In genomic region chr11:102611317-102611705, GRCm38 (mm10) we compare ENCODE assay signal across 15 mouse cellular contexts. TPM values are rescaled to one million over a fixed set of nuclear protein-coding genes. Genes with fewer than 3 reads are reported as not detected.
DNase-seq lines count a peak whose midpoint lies in the region; ATAC-seq lines count a peak whose summit lies in the region.
"Had no signal": no experiment of that assay in that cellular context is flagged by ENCODE, and none has a peak within 500 bp of the region (broad histone marks: within the 10 kb centered on the region; RNA-seq: fewer than 3 reads in every experiment).

No protein-coding gene starts in this region.

- H3K9ac ChIP-seq in heart, embryonic 12.5 days, result 0 out of 2 replicates have a peak overlapping the region, but pooled peaks have one; percentile 35
- H3K9ac ChIP-seq in liver, embryonic 12.5 days, result no peak overlapping the region
- peak overlapping the region; percentile 100 for H3K9ac ChIP-seq in embryonic facial prominence, embryonic 13.5 days
- H3K9ac ChIP-seq in limb, embryonic 11.5 days (ENCODE audit: low read length), result peak overlapping the region; percentile 40

- H3K27me3 ChIP-seq in heart, embryonic 12.5 days (replicated peaks), result no peaks in the 10 kb centered on the region
- H3K27me3 ChIP-seq in liver, embryonic 12.5 days (replicated peaks), result peaks cover 61% of the 10 kb centered on the region
- no peaks in the 10 kb centered on the region for H3K27me3 ChIP-seq in embryonic facial prominence, embryonic 13.5 days
- no peaks in the 10 kb centered on the region for H3K27me3 ChIP-seq in limb, embryonic 11.5 days (ENCODE audit: control insufficient read depth, insufficient read depth, low read length)
- H3K27me3 ChIP-seq: Patski had no signal

- H3K4me2 ChIP-seq in heart, embryonic 12.5 days, result no peak overlapping the region
- H3K4me2 ChIP-seq in liver, embryonic 12.5 days, result no peak overlapping the region
- peak overlapping the region; percentile 78 for H3K4me2 ChIP-seq in embryonic facial prominence, embryonic 13.5 days
- peak overlapping the region; percentile 32; the same call in 1 of the 2 replicates for H3K4me2 ChIP-seq in limb, embryonic 11.5 days (ENCODE audit: low read depth, severe bottlenecking)
- H3K4me2 ChIP-seq: hindbrain, embryonic 13.5 days had no signal

- no peak overlapping the region for H3K4me3 ChIP-seq in heart, embryonic 12.5 days
- H3K4me3 ChIP-seq in liver, embryonic 12.5 days, result no peak overlapping the region
- H3K4me3 ChIP-seq in embryonic facial prominence, embryonic 13.5 days, result peak overlapping the region; percentile 19; the same call in 1 of the 2 replicates
- H3K4me3 ChIP-seq in limb, embryonic 11.5 days (ENCODE audit: low read depth, low read length), result no peak overlapping the region
- H3K4me3 ChIP-seq: gastrocnemius, adult 2 months; hindbrain, embryonic 13.5 days; myocyte had no signal

- H3K4me1 ChIP-seq in heart, embryonic 12.5 days (replicated peaks), result peaks cover 41% of the 10 kb centered on the region
- peaks cover 9% of the 10 kb centered on the region for H3K4me1 ChIP-seq in liver, embryonic 12.5 days
- H3K4me1 ChIP-seq in embryonic facial prominence, embryonic 13.5 days, result peaks cover 41% of the 10 kb centered on the region
- H3K4me1 ChIP-seq in limb, embryonic 11.5 days (ENCODE audit: control insufficient read depth, insufficient read depth, low read length), result peaks cover 40% of the 10 kb centered on the region

- H3K36me3 ChIP-seq in heart, embryonic 12.5 days, result no peaks in the 10 kb centered on the region
- H3K36me3 ChIP-seq in liver, embryonic 12.5 days, result no peaks in the 10 kb centered on the region
- H3K36me3 ChIP-seq in embryonic facial prominence, embryonic 13.5 days, result peaks cover 8% of the 10 kb centered on the region; the same call in 1 of the 2 replicates
- no peaks in the 10 kb centered on the region for H3K36me3 ChIP-seq in limb, embryonic 11.5 days (ENCODE audit: control insufficient read depth, insufficient read depth, low read length)
- H3K36me3 ChIP-seq: hindbrain, embryonic 13.5 days had no signal

- H3K27ac ChIP-seq in heart, embryonic 12.5 days (ENCODE audit: poor library complexity, severe bottlenecking), result peak overlapping the region; percentile 42; the same call in 1 of the 2 replicates
- H3K27ac ChIP-seq in liver, embryonic 12.5 days, result peak overlapping the region; percentile 39; the same call in 1 of the 2 replicates
- peak overlapping the region; percentile 100 for H3K27ac ChIP-seq in embryonic facial prominence, embryonic 13.5 days
- peak overlapping the region; percentile 89 for H3K27ac ChIP-seq in limb, embryonic 11.5 days (replicated peaks; ENCODE audit: low read depth, low read length)
- H3K27ac ChIP-seq: gastrocnemius, adult 2 months; hindbrain, embryonic 13.5 days; macrophage had no signal

- DNase-seq in heart, adult 9 months (ENCODE audit: low spot score in 2 of 2), result no peak
- no peak for DNase-seq in liver
- peak; percentile 41 for DNase-seq in limb, embryonic 11.5 days (ENCODE audit: low spot score)
- no peak for DNase-seq in thymus, postnatal 0 days (ENCODE audit: low spot score)
- no peak for DNase-seq in retina, embryonic 14.5 days (ENCODE audit: low spot score)
- DNase-seq: adrenal gland, postnatal 10 days; gastrocnemius, adult 2 months; right cerebral cortex, adult 18-20 months had no signal

- WGBS in heart, embryonic 12.5 days, result 20% methylated on average over 6 of the region's 6 CpGs
- WGBS in liver, embryonic 12.5 days (ENCODE audit: insufficient replicate concordance), result 7% methylated on average over 6 of the region's 6 CpGs
- WGBS in embryonic facial prominence, embryonic 13.5 days, result 5% methylated on average over 6 of the region's 6 CpGs
- 4% methylated on average over 6 of the region's 6 CpGs for WGBS in limb, embryonic 11.5 days

- ATAC-seq in heart, embryonic 12.5 days (ENCODE audit: insufficient number of reproducible peaks, low FRiP score), result no peak
- ATAC-seq in liver, embryonic 12.5 days, result no peak
- ATAC-seq in embryonic facial prominence, embryonic 13.5 days (ENCODE audit: insufficient number of reproducible peaks, insufficient read depth, low FRiP score, low TSS enrichment, low read depth), result no peak
- ATAC-seq in limb, embryonic 11.5 days (ENCODE audit: insufficient number of reproducible peaks, low FRiP score, low TSS enrichment, low read depth), result no peak
- ATAC-seq: Patski had no signal

- H3K9me3 ChIP-seq in heart, embryonic 12.5 days (replicated peaks), result no peaks in the 10 kb centered on the region
- no peaks in the 10 kb centered on the region for H3K9me3 ChIP-seq in liver, embryonic 12.5 days (replicated peaks)
- H3K9me3 ChIP-seq in embryonic facial prominence, embryonic 13.5 days, result no peaks in the 10 kb centered on the region
- no peaks in the 10 kb centered on the region for H3K9me3 ChIP-seq in limb, embryonic 11.5 days (ENCODE audit: control insufficient read depth, low read length)
- H3K9me3 ChIP-seq: hindbrain, embryonic 13.5 days had no signal

RNA-seq across cellular contexts. Expression of gene Fzd2, which starts 7.1 kb away (rescaled TPM):
- polyA plus RNA-seq in heart, embryonic 12.5 days (2016; fragmentation: Nextera tagmentation; extraction: Ambion mirVana), result 32.0 and 33.8 TPM in 2 replicates
- 3.5 and 4.7 TPM in 2 replicates for polyA plus RNA-seq in liver, embryonic 12.5 days (2016; fragmentation: Nextera tagmentation; extraction: Ambion mirVana)
- polyA plus RNA-seq in embryonic facial prominence, embryonic 13.5 days (2015; fragmentation: Nextera tagmentation; extraction: Ambion mirVana), result 63.0 and 67.8 TPM in 2 replicates
- polyA plus RNA-seq in limb, embryonic 11.5 days (2014; fragmentation: Nextera tagmentation; extraction: Ambion mirVana), result 57.2 and 57.4 TPM in 2 replicates
- polyA plus RNA-seq in thymus, postnatal 0 days (2015; fragmentation: Nextera tagmentation; extraction: Ambion mirVana), result 3.9 and 4.3 TPM in 2 replicates
- polyA plus RNA-seq: macrophage had no signal

RNA-seq across cellular contexts. Expression of gene Gm11627, which starts 32.0 kb away (rescaled TPM):
- polyA plus RNA-seq in heart, embryonic 12.5 days (2016; fragmentation: Nextera tagmentation; extraction: Ambion mirVana), result 10.9 and 11.6 TPM in 2 replicates
- polyA plus RNA-seq in liver, embryonic 12.5 days (2016; fragmentation: Nextera tagmentation; extraction: Ambion mirVana), result 0.51 and 0.96 TPM in 2 replicates
- 16.1 and 17.0 TPM in 2 replicates for polyA plus RNA-seq in embryonic facial prominence, embryonic 13.5 days (2015; fragmentation: Nextera tagmentation; extraction: Ambion mirVana)
- polyA plus RNA-seq in limb, embryonic 11.5 days (2014; fragmentation: Nextera tagmentation; extraction: Ambion mirVana), result 3.9 and 4.2 TPM in 2 replicates
- polyA plus RNA-seq in thymus, postnatal 0 days (2015; fragmentation: Nextera tagmentation; extraction: Ambion mirVana), result 0.52 and 1.2 TPM in 2 replicates
- polyA plus RNA-seq: macrophage, Patski had no signal

RNA-seq across cellular contexts. Expression of gene Meioc, which starts 52.2 kb away (rescaled TPM):
- polyA plus RNA-seq in heart, embryonic 12.5 days (2016; fragmentation: Nextera tagmentation; extraction: Ambion mirVana), result 1.6 and 2.0 TPM in 2 replicates
- 0.20 and 0.26 TPM in 2 replicates for polyA plus RNA-seq in liver, embryonic 12.5 days (2016; fragmentation: Nextera tagmentation; extraction: Ambion mirVana)
- polyA plus RNA-seq in embryonic facial prominence, embryonic 13.5 days (2015; fragmentation: Nextera tagmentation; extraction: Ambion mirVana), result 0.45 and 0.79 TPM in 2 replicates
- 0.35 and 1.2 TPM in 2 replicates for polyA plus RNA-seq in limb, embryonic 11.5 days (2014; fragmentation: Nextera tagmentation; extraction: Ambion mirVana)
- polyA plus RNA-seq in thymus, postnatal 0 days (2015; fragmentation: Nextera tagmentation; extraction: Ambion mirVana), result 0.05 TPM in 1 of 2 replicates, not detected in the other
- polyA plus RNA-seq: macrophage had no signal

RNA-seq across cellular contexts. Expression of gene Gpatch8, which starts 55.1 kb away (rescaled TPM):
- 38.9 and 42.7 TPM in 2 replicates for polyA plus RNA-seq in heart, embryonic 12.5 days (2016; fragmentation: Nextera tagmentation; extraction: Ambion mirVana)
- polyA plus RNA-seq in liver, embryonic 12.5 days (2016; fragmentation: Nextera tagmentation; extraction: Ambion mirVana), result 25.8 and 26.5 TPM in 2 replicates
- polyA plus RNA-seq in embryonic facial prominence, embryonic 13.5 days (2015; fragmentation: Nextera tagmentation; extraction: Ambion mirVana), result 84.0 and 84.7 TPM in 2 replicates
- polyA plus RNA-seq in limb, embryonic 11.5 days (2014; fragmentation: Nextera tagmentation; extraction: Ambion mirVana), result 52.9 and 55.0 TPM in 2 replicates
- polyA plus RNA-seq in thymus, postnatal 0 days (2015; fragmentation: Nextera tagmentation; extraction: Ambion mirVana), result 32.4 and 41.0 TPM in 2 replicates

Comparison
In these comparisons a context has a peak if more than half of its experiments do, and no peak if none do; other contexts are left out.
1. H3K27ac ChIP-seq: peak in every context shown above with its lines; median percentile 100 in embryonic facial prominence, embryonic 13.5 days; 89 in limb, embryonic 11.5 days; 42 in heart, embryonic 12.5 days; 39 in liver, embryonic 12.5 days.
2. H3K4me2 ChIP-seq: peak in embryonic facial prominence, embryonic 13.5 days (single experiment) and limb, embryonic 11.5 days (single experiment); none in heart, embryonic 12.5 days (single experiment) and liver, embryonic 12.5 days (single experiment).